Comparison of ENCODE assay signal across 14 mouse cellular contexts in the genomic region with DNA sequence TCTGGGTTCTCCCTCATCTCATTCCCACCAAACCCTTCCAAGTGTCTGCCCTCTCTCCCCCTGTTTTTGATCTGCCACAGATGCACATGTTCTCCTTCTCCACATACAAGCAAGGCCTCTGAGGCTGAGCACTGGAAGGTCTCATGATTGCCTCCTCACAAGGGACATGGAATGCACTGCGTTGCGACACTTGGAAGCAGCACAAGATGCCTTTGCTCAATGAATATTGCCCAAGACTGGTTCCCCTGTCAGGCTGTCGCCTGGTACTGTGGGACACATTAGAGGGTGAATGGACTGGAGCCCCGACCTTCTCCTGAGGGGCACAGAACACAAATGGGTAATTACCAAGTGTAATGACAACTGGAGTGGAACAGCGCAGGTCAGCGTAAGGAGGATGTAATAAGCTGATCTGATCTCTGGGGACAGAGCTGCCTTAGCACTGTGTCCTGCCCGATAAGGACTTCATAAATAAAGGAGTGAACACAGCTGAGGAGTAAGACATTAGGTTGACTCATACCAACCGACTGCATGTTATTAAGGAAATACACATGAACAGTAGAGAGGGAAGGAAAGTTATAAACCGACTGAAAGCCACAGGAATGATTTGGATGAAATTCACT.
DNase-seq lines count a peak whose midpoint lies in the region; ATAC-seq and TF ChIP-seq lines count a peak whose summit lies in the region.
"Had no signal": no experiment of that assay in that cellular context is flagged by ENCODE, and none has a peak within 500 bp of the region (broad histone marks: within the 10 kb centered on the region; RNA-seq: fewer than 3 reads in every experiment).

No protein-coding gene starts in this region.

- no peak overlapping the region for H3K4me3 ChIP-seq in hindbrain, embryonic 11.5 days (ENCODE audit: low read depth, low read length)
- H3K4me3 ChIP-seq in hindbrain, embryonic 12.5 days, result no peak overlapping the region
- no peak overlapping the region for H3K4me3 ChIP-seq in brown adipose tissue, adult 24 weeks (ENCODE audit: insufficient read depth, low read depth, low read length)
- H3K4me3 ChIP-seq: embryonic facial prominence, embryonic 15.5 days; heart, embryonic 13.5 days; liver, embryonic 13.5 days; midbrain, embryonic 12.5 days had no signal

- peak; percentile 56 for ATAC-seq in hindbrain, embryonic 11.5 days (ENCODE audit: low FRiP score)
- no peak for ATAC-seq in hindbrain, embryonic 12.5 days (ENCODE audit: low FRiP score)
- peak; percentile 35 for ATAC-seq in Patski
- ATAC-seq: forebrain, embryonic 16.5 days; inflammation-experienced regulatory T-cells, adult 6 months had no signal

- no peak overlapping the region for H3K9ac ChIP-seq in hindbrain, embryonic 11.5 days (ENCODE audit: low read depth, low read length)
- H3K9ac ChIP-seq in hindbrain, embryonic 12.5 days, result no peak overlapping the region
- H3K9ac ChIP-seq: embryonic facial prominence, embryonic 15.5 days; heart, embryonic 13.5 days; liver, embryonic 13.5 days; midbrain, embryonic 12.5 days had no signal

- TF ChIP-seq CTCF in Patski (IDR thresholded peaks at IDR 0.05), result no peak

- in situ Hi-C loops in Patski (cut with MboI; ENCODE audit: low pct_unique_long_range_greater_than_20kb), result no loop called here

- CTCF ChIA-PET in Patski (lab: Charles Lee), result no interaction called here

- H3K36me3 ChIP-seq in hindbrain, embryonic 11.5 days (ENCODE audit: control insufficient read depth, insufficient read depth, low read length), result no peaks in the 10 kb centered on the region
- no peaks in the 10 kb centered on the region for H3K36me3 ChIP-seq in hindbrain, embryonic 12.5 days
- H3K36me3 ChIP-seq: embryonic facial prominence, embryonic 15.5 days; heart, embryonic 13.5 days; liver, embryonic 13.5 days; midbrain, embryonic 12.5 days had no signal

- WGBS in hindbrain, embryonic 11.5 days, result 74% methylated on average over 9 of the region's 9 CpGs
- 70% methylated on average over 9 of the region's 9 CpGs for WGBS in hindbrain, embryonic 12.5 days

- POLR2A ChIA-PET in Patski (lab: Charles Lee), result no interaction called here

- H3K4me1 ChIP-seq in hindbrain, embryonic 11.5 days (replicated peaks; ENCODE audit: control insufficient read depth, insufficient read depth, low read length), result no peaks in the 10 kb centered on the region
- peaks cover 6% of the 10 kb centered on the region; the same call in 1 of the 2 replicates for H3K4me1 ChIP-seq in hindbrain, embryonic 12.5 days
- H3K4me1 ChIP-seq in brown adipose tissue, adult 24 weeks (ENCODE audit: control insufficient read depth, insufficient read depth, insufficient read length, low read length), result peaks cover 10% of the 10 kb centered on the region
- H3K4me1 ChIP-seq: liver, embryonic 13.5 days; midbrain, embryonic 12.5 days had no signal

- no peak for DNase-seq in hindbrain, embryonic 11.5 days (ENCODE audit: low spot score)
- DNase-seq in Patski (ENCODE audit: low read depth, low spot score), result no peak
- peak; percentile 55 for DNase-seq in lung, postnatal 14 days
- DNase-seq in testis, postnatal 14 days (ENCODE audit: low spot score), result no peak
- no peak for DNase-seq in MN1 (ENCODE audit: low spot score)
- DNase-seq: cerebellum, postnatal 25 days; liver, embryonic 13.5 days had no signal

- no peak overlapping the region for H3K27ac ChIP-seq in hindbrain, embryonic 11.5 days (ENCODE audit: low read depth, low read length)
- H3K27ac ChIP-seq in hindbrain, embryonic 12.5 days, result no peak overlapping the region; the same call in 1 of the 2 replicates
- 0 out of 2 replicates have a peak overlapping the region, but pooled peaks have one; percentile 33 for H3K27ac ChIP-seq in brown adipose tissue, adult 24 weeks (replicated peaks; ENCODE audit: low read depth, low read length)
- H3K27ac ChIP-seq: embryonic facial prominence, embryonic 15.5 days; heart, embryonic 13.5 days; liver, embryonic 13.5 days; midbrain, embryonic 12.5 days had no signal

- H3K4me2 ChIP-seq in hindbrain, embryonic 11.5 days (replicated peaks; ENCODE audit: low read depth, low read length), result no peak overlapping the region
- H3K4me2 ChIP-seq in hindbrain, embryonic 12.5 days (replicated peaks), result no peak overlapping the region
- H3K4me2 ChIP-seq: embryonic facial prominence, embryonic 15.5 days; heart, embryonic 13.5 days; liver, embryonic 13.5 days; midbrain, embryonic 12.5 days had no signal

- H3K9me3 ChIP-seq in hindbrain, embryonic 11.5 days (ENCODE audit: control insufficient read depth, low read length), result no peaks in the 10 kb centered on the region; the same call in 1 of the 2 replicates
- no peaks in the 10 kb centered on the region for H3K9me3 ChIP-seq in hindbrain, embryonic 12.5 days (replicated peaks)
- H3K9me3 ChIP-seq: embryonic facial prominence, embryonic 15.5 days; liver, embryonic 13.5 days; midbrain, embryonic 12.5 days had no signal

- H3K27me3 ChIP-seq in hindbrain, embryonic 11.5 days (ENCODE audit: control insufficient read depth, insufficient read depth, low read length), result no peaks in the 10 kb centered on the region
- no peaks in the 10 kb centered on the region for H3K27me3 ChIP-seq in hindbrain, embryonic 12.5 days
- no peaks in the 10 kb centered on the region for H3K27me3 ChIP-seq in Patski
- H3K27me3 ChIP-seq: embryonic facial prominence, embryonic 15.5 days; heart, embryonic 13.5 days; liver, embryonic 13.5 days; midbrain, embryonic 12.5 days had no signal
